Mouse (Mus musculus) liver, embryonic 14.5 days (tissue): ENCODE results near the gene Chaf1a.
"Not testable (repeated sequence)": the region's sequence is repeated elsewhere in the genome, so short reads cannot be mapped to it uniquely, and the experiment has no call there.

Experiments
- CTCF ChIP-seq: IDR thresholded peaks from 2 replicates; pipeline ENCODE4 v1.5.1; 2016; ENCODE audit warnings: antibody characterized with exemption, low read depth, control low read depth
- EP300 ChIP-seq: IDR thresholded peaks from 2 replicates; pipeline ENCODE4 v1.6.1; 2016; ENCODE audit warnings: antibody characterized with exemption, low read depth

DNA sequence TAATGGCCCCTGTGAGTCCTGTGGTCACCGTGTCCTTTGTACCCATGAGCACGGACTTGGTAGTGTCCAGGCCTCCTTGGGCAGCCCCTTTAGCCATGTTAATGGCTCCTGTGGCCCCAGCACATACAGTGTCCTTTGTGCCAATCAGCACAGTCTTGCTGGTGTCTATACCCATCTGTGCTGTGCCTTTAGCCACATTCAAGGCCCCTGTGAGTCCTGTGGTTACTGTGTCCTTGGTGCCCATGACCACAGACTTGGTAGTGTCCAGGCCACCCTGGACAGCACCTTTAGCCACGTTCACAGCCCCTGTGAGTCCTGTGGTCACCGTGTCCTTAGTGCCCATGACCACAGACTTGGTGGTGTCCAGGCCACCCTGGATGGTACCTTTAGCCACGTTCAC, 64.6 kb downstream of the Chaf1a start:
- not testable (repeated sequence) for TF ChIP-seq CTCF, EP300
